Mouse (Mus musculus) myocyte (in vitro differentiated cells): ENCODE results near the gene Sult1b1.

Source experiments
- MYOG ChIP-seq, 3 experiments: IDR thresholded peaks; one replicate each; pipeline ENCODE4 v1.6.1; 2011; ENCODE audit warnings: control low read depth in 2 of 3, low read depth in 2 of 3, mild to moderate bottlenecking in 2 of 3; ENCODE audit not compliant: insufficient read length in 2 of 3, control insufficient read depth in 1 of 3, insufficient read depth in 1 of 3
- POLR2A ChIP-seq: IDR thresholded peaks from one replicate; pipeline ENCODE4 v1.6.1; 2011; ENCODE audit warnings: low read depth, mild to moderate bottlenecking, control low read depth, moderate library complexity; ENCODE audit not compliant: insufficient read length
- POLR2AphosphoS2 ChIP-seq: IDR thresholded peaks from one replicate; pipeline ENCODE4 v1.6.1; 2011; ENCODE audit warnings: low read depth, control low read depth; ENCODE audit not compliant: insufficient read length
- REST ChIP-seq: IDR thresholded peaks from one replicate; pipeline ENCODE4 v1.6.1; 2011; ENCODE audit warnings: mild to moderate bottlenecking, control low read depth, moderate library complexity; ENCODE audit not compliant: insufficient read depth, insufficient read length
- SRF ChIP-seq: IDR thresholded peaks from one replicate; pipeline ENCODE4 v1.6.1; 2011; ENCODE audit warnings: low read depth; ENCODE audit not compliant: control insufficient read depth, insufficient read length
- TCF12 ChIP-seq: IDR thresholded peaks from one replicate; pipeline ENCODE4 v1.6.1; 2011; ENCODE audit warnings: mild to moderate bottlenecking, control low read depth; ENCODE audit not compliant: poor library complexity, insufficient read depth, severe bottlenecking
- TCF3 ChIP-seq: IDR thresholded peaks from one replicate; pipeline ENCODE4 v1.6.1; 2011; ENCODE audit warnings: low read depth, control low read depth; ENCODE audit not compliant: insufficient read length
- USF1 ChIP-seq: IDR thresholded peaks from one replicate; pipeline ENCODE4 v1.6.1; 2011; ENCODE audit warnings: low read depth, mild to moderate bottlenecking, control low read depth, moderate library complexity

- TF ChIP-seq SRF (no peak), USF1 (no peak), TCF3 (no peak), POLR2AphosphoS2 (no peak), POLR2A (no peak), MYOG (IDR thresholded peaks at IDR 0.05; ENCODE audit: control insufficient read depth in 1 of 3, insufficient read depth in 1 of 3, insufficient read length in 2 of 3, low read depth in 2 of 3) (no peak), TCF12 (no peak), REST (no peak)
These were observed 25.0 kb upstream of the Sult1b1 start for GRCm38 (mm10) chr5:87562966-87563365.
